Mouse (Mus musculus) bone marrow, adult 2 months (tissue): ENCODE measurements around the gene A4gnt.

Experiments used
- CTCF ChIP-seq: fragments of 200-500 bp; IDR thresholded peaks from 2 replicates; pipeline ENCODE4 v1.5.1; 2011; ENCODE audit warnings: low read length, control low read depth; ENCODE audit not compliant: control insufficient read depth, insufficient read depth
- POLR2A ChIP-seq: fragments of 200-500 bp; IDR thresholded peaks from 2 replicates; pipeline ENCODE4 v1.6.1; 2011; ENCODE audit warnings: low read depth, mild to moderate bottlenecking, control low read depth, low read length, borderline replicate concordance; ENCODE audit not compliant: control insufficient read depth

- no peak for TF ChIP-seq CTCF
- no peak for TF ChIP-seq POLR2A
Measured at GRCm38 (mm10) chr9:99662887-99663286, 50.6 kb downstream of the A4gnt start.
